Mouse (Mus musculus) erythroid progenitor cell, adult 5-6 weeks (primary cell): Measurements from ENCODE around the gene Zmym3. TPM values are rescaled to one million over a fixed set of nuclear protein-coding genes. Genes with fewer than 3 reads are reported as not detected.
"Not testable (repeated sequence)": the region's sequence is repeated elsewhere in the genome, so short reads cannot be mapped to it uniquely, and the experiment has no call there.

Source experiments
- ATAC-seq: replicated peaks from 2 replicates; pipeline ENCODE4 v1.8.0; 2016; ENCODE audit warnings: moderate number of reproducible peaks, mild to moderate bottlenecking, moderate TSS enrichment, inconsistent platforms; ENCODE audit not compliant: poor library complexity, low FRiP score, severe bottlenecking
- total RNA-seq, 2 experiments: library from RNA; stranded (forward) in 1 of 2; stranded (reverse) in 1 of 2; fragments of 150-400 nt in 1 of 2; fragments of 186-747, 209-891 nt in 1 of 2; gene quantifications; 2 replicates each; pipeline versions ENCODE4 v1.2.3 to v1.2.4; 2015 to 2017; ENCODE audit warnings: low replicate concordance in 2 of 2

Zmym3 gene
- total RNA-seq, 2 experiments from 2014 or later: 1.3 to 2.3 TPM

DNA sequence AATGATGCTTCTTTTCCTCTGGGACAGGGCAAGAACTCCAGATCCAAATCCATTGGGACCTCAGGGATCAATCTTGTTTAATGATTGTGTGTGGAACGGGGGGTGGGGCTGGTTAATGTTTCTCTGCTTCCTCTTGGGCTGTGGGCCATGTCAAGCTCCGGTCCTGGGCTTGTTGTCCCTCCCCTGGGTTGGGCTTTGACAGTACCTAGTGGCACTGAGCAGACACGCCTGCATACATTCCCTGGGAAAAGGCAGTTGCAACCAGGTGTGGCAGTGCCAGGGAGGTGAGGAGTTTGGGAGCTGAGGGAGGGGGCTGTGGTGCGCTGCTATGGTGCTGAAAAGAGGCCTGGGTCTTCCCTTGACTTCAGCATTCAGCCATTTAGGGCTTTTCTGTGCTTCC lies 43.6 kb downstream of the Zmym3 start:
- no peak for ATAC-seq

DNA sequence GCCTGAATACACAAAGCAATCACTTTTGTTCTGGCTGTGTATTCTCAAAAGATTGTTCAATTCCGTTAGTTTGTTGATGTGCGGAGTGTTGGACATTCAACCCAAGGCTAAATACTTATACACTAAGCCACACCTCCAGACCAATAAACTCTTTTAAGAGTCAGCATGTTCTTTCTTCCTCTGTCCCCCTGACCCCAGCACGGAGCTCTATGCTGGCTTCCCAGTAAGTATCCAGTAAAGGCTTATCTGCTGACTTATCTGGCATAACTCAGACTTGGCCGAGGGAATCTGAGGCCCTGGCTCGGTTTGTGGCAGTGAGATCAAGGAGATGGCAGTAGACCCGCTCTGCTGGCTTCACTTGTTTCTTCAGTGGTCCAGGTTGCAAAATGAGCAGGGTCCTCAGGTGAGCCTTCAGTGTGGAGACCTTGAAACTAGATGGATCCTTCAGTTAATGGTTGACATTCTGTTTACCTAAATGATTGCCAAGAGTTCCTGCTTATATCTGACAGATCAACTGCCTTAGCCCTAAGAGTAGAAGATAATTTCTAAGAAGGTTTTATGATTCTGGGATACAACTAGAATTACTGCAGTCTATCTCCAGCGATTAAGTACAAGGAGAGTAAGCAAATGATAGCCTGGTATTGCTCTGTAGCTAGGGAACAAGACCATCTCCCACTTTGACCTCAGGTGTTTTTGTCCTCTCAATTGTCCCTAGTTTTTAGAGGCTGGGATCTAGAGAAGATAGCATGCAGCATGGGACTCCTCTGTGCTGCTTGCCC lies 44.3 kb downstream of the Zmym3 start, which contains the start of gene Gjb1:
Gjb1 (plus strand) TSS at position 189 of the 779 bp plus-strand sequence.
- ATAC-seq: no peak

DNA sequence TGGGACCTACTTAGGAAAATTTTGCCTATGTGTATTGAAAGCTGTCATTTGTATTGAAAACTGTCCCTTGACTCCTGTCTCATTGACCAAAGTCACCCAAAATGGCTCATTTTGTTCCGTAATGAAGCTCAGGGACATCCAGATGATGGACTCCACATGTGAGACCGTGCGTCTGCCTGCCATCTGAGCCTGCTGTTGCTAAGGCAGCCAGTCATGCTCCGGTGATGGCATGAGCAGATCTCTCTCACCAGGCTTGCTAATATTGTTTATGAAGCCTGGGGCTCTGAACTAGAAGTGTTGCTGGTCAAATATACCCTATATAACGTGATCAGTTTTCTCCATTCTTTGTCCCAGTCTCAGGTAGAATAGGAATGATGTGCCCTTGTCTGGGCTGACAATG lies 47.7 kb downstream of the Zmym3 start:
- no peak for ATAC-seq

DNA sequence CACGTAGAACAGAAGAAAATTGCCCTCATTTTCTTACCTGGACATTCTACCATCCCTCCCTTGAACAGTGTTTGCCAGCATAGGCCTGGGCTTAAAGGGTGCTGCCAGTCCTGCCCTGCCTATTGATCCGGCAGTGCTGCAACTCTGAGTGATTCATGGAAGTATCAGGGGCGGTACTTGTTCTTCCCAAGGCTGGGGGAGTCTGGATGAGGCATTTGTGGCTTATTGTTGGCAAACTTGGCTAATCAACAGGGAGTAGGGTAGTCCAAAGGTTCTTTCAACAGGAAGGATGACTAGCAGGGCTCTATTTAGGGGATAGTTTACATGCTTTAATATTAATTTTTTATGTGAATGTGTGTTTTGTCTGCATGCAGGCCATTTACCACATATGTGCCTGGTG lies 50.1 kb downstream of the Zmym3 start:
- ATAC-seq: no peak

DNA sequence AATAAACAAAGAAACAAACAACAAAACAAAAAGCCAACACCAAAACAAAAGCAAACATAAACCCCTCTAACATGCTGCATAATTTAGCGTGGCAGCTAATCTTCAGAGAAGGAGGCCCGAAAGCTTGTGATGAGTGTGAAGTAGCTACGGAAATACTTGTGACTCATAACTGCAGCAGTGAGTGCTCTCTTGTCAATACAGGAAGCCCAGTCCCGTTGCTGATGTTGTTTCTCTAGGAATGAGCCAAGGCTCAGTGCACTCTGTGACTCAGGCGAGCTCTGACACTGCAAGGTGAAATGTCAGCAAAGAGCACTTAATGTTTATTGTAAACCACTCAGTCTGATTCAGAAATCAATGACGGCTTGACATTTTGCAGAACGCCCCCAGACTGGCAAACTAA lies 51.6 kb downstream of the Zmym3 start:
- ATAC-seq: no peak

DNA sequence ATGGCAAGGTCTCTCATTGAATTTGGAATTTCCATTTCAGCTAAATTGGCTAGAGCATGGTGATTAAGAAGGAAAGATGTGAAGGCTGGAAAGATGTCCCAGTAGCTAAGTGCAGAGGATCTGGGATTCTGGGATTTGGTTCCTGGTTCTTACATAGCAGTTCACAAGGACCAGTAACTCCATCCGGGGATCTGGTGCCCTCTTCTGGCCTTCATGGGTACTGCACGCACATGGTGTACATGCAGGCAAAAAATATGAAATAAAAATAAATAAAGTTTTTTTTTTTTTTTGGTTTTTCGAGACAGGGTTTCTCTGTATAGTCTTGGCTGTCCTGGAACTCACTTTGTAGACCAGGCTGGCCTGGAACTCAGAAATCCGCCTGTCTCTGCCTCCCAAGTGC lies 61.7 kb downstream of the Zmym3 start:
- ATAC-seq: not testable (repeated sequence)

Other genes with a start within 250 kb of the Zmym3 start
- 7.1 and 9.0 TPM in 2 replicates for gene Snx12, start 198.3 kb downstream of the Zmym3 start, total RNA-seq (2015; ENCODE audit: low replicate concordance)
- 8.7 and 12.8 TPM in 2 replicates for gene Snx12, start 198.3 kb downstream of the Zmym3 start, total RNA-seq (2017; ENCODE audit: low replicate concordance)
- 11.7 and 13.3 TPM in 2 replicates for gene Foxo4, start 166.3 kb downstream of the Zmym3 start, total RNA-seq (2015; ENCODE audit: low replicate concordance)
- gene Foxo4, start 166.3 kb downstream of the Zmym3 start, total RNA-seq (2017; ENCODE audit: low replicate concordance): 18.2 and 27.3 TPM in 2 replicates
- gene Gm614, start 156.9 kb downstream of the Zmym3 start, total RNA-seq (2015; ENCODE audit: low replicate concordance): not detected in 2 replicates
- gene Gm614, start 156.9 kb downstream of the Zmym3 start, total RNA-seq (2017; ENCODE audit: low replicate concordance): not detected in 2 replicates
- 37.1 and 39.8 TPM in 2 replicates for gene Il2rg, start 152.6 kb downstream of the Zmym3 start, total RNA-seq (2015; ENCODE audit: low replicate concordance)
- 6.0 and 20.7 TPM in 2 replicates for gene Il2rg, start 152.6 kb downstream of the Zmym3 start, total RNA-seq (2017; ENCODE audit: low replicate concordance)
- not detected in 2 replicates for gene Gm20489, start 151.8 kb downstream of the Zmym3 start, total RNA-seq (2015; ENCODE audit: low replicate concordance)
- not detected in 2 replicates for gene Gm20489, start 151.8 kb downstream of the Zmym3 start, total RNA-seq (2017; ENCODE audit: low replicate concordance)
- gene Med12, start 146.8 kb downstream of the Zmym3 start, total RNA-seq (2015; ENCODE audit: low replicate concordance): 224 and 283 TPM in 2 replicates
- 94.2 and 125 TPM in 2 replicates for gene Med12, start 146.8 kb downstream of the Zmym3 start, total RNA-seq (2017; ENCODE audit: low replicate concordance)
- not detected in 2 replicates for gene Nlgn3, start 121.7 kb downstream of the Zmym3 start, total RNA-seq (2015; ENCODE audit: low replicate concordance)
- gene Nlgn3, start 121.7 kb downstream of the Zmym3 start, total RNA-seq (2017; ENCODE audit: low replicate concordance): 0.26 and 1.5 TPM in 2 replicates
- gene Gjb1, start 44.5 kb downstream of the Zmym3 start, total RNA-seq (2015; ENCODE audit: low replicate concordance): not detected in 2 replicates
- not detected in 2 replicates for gene Gjb1, start 44.5 kb downstream of the Zmym3 start, total RNA-seq (2017; ENCODE audit: low replicate concordance)
- gene Nono, start 8.5 kb upstream of the Zmym3 start, total RNA-seq (2015; ENCODE audit: low replicate concordance): 155 and 173 TPM in 2 replicates
- gene Nono, start 8.5 kb upstream of the Zmym3 start, total RNA-seq (2017; ENCODE audit: low replicate concordance): 224 and 241 TPM in 2 replicates
- gene Itgb1bp2, start 28.2 kb upstream of the Zmym3 start, total RNA-seq (2015; ENCODE audit: low replicate concordance): 2.9 and 7.6 TPM in 2 replicates
- gene Itgb1bp2, start 28.2 kb upstream of the Zmym3 start, total RNA-seq (2017; ENCODE audit: low replicate concordance): 2.3 and 4.1 TPM in 2 replicates
- gene Taf1, start 111.9 kb upstream of the Zmym3 start, total RNA-seq (2015; ENCODE audit: low replicate concordance): 78.9 and 95.6 TPM in 2 replicates
- gene Taf1, start 111.9 kb upstream of the Zmym3 start, total RNA-seq (2017; ENCODE audit: low replicate concordance): 129 and 147 TPM in 2 replicates
- gene Ogt, start 219.2 kb upstream of the Zmym3 start, total RNA-seq (2015; ENCODE audit: low replicate concordance): 202 and 228 TPM in 2 replicates
- gene Ogt, start 219.2 kb upstream of the Zmym3 start, total RNA-seq (2017; ENCODE audit: low replicate concordance): 128 and 130 TPM in 2 replicates